Mouse (Mus musculus): ENCODE data around the gene Dcbld2. TPM values are rescaled to one million over a fixed set of nuclear protein-coding genes. Genes with fewer than 3 reads are reported as not detected.
"Not testable (repeated sequence)": the region's sequence is repeated elsewhere in the genome, so short reads cannot be mapped to it uniquely, and the experiment has no call there.

Gene Dcbld2
- total RNA-seq, 2 experiments from 2014 or later = 10.7 to 11.1 TPM

DNA sequence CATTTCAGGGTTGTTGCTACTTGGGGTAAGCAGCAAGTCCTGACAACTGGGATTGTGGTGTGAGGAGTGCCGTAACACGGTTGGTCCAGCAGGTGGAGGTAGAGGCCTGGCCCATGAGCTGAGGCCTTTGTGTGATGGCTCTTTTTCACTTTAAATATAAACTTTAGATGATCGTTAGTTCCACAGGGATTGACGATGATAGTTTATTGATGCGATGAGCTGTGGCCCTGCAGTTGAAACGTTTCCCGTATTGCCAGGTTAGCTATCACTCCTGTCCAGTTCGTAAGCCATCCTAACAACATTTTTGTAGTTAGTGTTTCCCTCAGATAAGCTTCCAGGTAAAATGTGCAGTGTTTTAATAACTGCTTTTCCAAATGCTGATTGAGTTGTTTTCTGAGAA, 46.4 kb downstream of the Dcbld2 start:
- Histone ChIP-seq H3K27ac (no peak overlapping the region), H3K4me3 (no peak overlapping the region)
- peak; percentile 94 for TF ChIP-seq CTCF (conservative IDR thresholded peaks at IDR 0.05)
- peak; percentile 25 to 54 for DNase-seq (ENCODE audit: low spot score in 2 of 2)

DNA sequence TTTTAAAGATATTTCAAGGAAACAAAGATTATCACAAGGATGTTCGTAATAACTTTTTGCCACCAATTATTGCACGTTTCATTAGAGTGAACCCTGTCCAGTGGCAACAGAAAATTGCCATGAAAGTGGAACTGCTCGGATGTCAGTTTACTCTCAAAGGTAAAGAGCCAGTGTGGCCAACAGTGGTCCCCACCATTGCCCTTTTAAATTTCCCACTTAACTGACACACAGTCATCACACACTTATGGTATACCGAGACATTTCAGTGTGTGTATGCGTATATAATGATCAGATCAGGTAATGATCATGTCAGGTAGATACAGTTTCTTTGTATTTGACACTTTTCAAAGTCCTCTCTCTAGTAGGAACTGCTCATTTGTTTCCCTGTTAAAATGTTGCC, 46.9 kb downstream of the Dcbld2 start:
- Histone ChIP-seq H3K4me3 (no peak overlapping the region), H3K27ac (no peak overlapping the region)
- no peak for DNase-seq (ENCODE audit: low spot score in 2 of 2)
- no peak for TF ChIP-seq CTCF (conservative IDR thresholded peaks at IDR 0.05)

DNA sequence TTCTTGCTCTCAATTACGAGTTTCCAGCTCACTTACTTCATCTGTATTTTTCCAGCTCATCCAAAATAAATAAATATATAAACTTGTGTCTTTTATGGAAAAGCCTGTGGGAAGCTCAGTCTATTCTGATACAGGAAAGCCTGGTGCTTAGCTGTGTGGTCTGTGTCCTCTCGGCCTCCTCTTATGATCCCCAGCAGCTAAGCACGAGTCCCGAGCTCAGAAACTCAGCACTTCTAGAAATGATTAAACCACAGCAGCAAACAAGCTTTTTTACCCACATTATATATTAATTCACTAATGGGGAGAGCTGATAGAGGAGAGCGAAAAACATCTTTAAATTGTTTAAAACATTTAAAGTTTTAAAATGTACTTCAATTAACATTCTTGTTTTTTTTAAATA, 48.2 kb downstream of the Dcbld2 start:
- DNase-seq (ENCODE audit: low spot score in 2 of 2) = no peak
- TF ChIP-seq CTCF (conservative IDR thresholded peaks at IDR 0.05) = no peak
- H3K27ac ChIP-seq = no peak overlapping the region
- H3K4me3 ChIP-seq = no peak overlapping the region

DNA sequence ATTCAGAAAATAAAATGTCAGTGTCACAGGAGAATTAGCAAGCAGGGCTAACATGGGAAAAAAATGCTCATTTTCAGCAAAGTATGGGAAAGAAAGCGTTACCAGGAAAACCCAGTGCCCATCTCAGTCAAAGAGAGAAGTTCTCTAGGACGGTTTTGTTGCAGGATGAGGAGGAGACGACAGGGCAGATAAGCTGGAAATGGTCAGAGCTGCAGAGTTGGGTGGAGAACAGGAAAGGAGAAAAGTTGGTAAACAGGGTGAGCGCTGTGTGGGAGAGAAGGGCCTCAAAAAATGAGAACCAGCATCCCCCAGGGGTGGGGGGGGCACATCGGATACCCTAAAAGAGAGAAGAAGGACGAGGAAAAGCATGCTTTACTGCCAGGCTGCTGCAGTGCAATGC, 48.7 kb downstream of the Dcbld2 start:
- no peak for DNase-seq (ENCODE audit: low spot score in 2 of 2)
- Histone ChIP-seq H3K4me3 (no peak overlapping the region), H3K27ac (no peak overlapping the region)
- no peak for TF ChIP-seq CTCF (conservative IDR thresholded peaks at IDR 0.05)

DNA sequence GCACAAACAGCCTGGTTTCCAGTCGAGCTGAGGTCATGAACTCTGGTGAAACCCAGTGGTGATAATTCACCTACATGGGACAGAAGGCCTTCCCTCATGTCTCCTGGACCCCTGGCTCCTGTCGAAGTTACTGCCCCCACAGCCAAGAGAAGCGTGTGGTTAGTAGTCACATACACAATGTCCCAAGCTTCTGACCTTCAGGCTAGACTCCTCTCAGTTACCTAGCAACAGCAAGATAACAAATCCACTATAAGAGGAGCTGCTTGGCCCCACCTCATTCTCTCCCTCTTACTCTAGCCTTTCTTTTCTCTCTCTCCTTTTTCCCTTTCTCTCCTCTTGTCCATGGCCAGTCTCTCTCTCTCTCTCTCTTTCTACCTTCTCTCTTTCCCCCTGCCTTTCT, 51.7 kb downstream of the Dcbld2 start:
- not testable (repeated sequence) for H3K4me3 ChIP-seq

DNA sequence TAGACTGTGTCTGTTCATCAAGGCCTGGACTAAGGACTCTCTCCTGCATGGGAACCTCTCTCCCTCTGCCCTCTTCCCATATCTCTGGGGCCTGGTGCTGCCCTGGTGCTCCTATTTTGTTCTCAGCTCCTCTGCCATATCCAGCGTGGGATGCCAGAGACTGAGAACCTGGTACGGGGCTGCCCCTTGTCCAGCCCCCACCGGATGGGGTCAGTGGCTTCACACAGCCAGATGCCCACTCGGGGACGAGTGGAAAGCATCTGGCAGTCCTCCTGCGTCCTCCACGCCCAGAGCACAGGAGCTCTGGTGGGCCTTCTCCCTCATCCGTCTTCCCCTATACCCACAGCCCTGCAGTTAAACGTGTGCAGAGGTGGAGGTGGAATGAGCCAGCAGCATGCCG, 52.1 kb downstream of the Dcbld2 start:
- no peak overlapping the region for H3K4me3 ChIP-seq
- no peak for TF ChIP-seq CTCF (conservative IDR thresholded peaks at IDR 0.05)
- no peak overlapping the region for H3K27ac ChIP-seq
- DNase-seq (ENCODE audit: low spot score in 2 of 2) = no peak

More for the DNA sequence above, 51.7 kb downstream of the Dcbld2 start:
- not testable (repeated sequence) for DNase-seq (ENCODE audit: low spot score in 2 of 2); H3K27ac ChIP-seq

DNA sequence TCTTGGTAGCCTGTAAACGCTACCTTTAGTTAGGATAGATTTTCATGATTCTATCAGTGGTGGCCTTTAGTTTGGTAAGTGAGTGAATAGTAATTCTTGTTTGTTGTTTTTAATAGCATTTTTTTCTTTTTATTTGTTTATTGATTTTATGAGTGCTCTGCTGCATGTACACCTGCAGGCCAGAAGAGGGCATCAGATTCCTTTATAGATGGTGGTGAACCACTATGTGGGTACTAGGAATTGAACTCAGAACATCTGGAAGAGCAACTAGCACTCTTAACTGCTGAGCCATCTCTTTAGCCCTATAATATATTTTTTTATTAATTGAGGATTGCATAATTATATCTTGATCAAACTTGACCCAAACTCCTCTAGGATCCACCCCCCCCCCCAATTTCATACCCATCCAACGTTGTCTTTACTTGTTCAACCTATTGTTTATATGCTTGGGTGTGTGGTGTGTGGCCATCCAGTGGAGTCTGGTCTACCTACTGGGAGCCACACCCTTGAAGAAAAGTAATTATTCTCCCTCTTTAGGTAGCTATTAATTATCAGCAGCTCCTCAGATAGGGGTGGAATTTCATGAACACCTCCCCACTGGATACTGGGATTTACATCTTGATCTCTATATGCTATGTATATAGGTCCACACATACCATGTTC, 53.7 kb downstream of the Dcbld2 start:
- peak; percentile 80 for TF ChIP-seq CTCF (conservative IDR thresholded peaks at IDR 0.05)
- no peak for DNase-seq (ENCODE audit: low spot score in 2 of 2)
- H3K4me3 ChIP-seq = no peak overlapping the region
- H3K27ac ChIP-seq = no peak overlapping the region

DNA sequence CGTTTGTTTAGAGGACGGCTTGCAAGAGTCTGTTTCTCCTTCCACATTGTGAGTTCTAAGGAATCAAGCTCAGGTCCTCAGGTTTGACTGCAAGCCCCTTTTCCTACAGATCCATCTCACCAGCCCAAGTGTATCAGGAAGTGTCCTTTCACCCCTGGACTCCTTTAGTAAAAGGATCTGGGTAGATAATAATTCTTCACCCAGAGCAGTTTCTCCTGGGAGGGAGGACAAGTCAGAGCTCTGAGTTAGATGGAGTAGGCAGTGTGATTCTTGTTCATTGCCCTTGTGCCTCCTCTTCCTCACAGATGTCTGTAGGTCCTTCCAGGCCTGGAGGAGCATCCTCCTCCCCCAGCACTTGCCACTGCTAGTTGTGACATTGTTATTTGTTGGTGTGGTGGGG, 54.3 kb downstream of the Dcbld2 start:
- TF ChIP-seq CTCF (conservative IDR thresholded peaks at IDR 0.05) = no peak
- Histone ChIP-seq H3K27ac (no peak overlapping the region), H3K4me3 (no peak overlapping the region)
- DNase-seq (ENCODE audit: low spot score in 2 of 2) = no peak

DNA sequence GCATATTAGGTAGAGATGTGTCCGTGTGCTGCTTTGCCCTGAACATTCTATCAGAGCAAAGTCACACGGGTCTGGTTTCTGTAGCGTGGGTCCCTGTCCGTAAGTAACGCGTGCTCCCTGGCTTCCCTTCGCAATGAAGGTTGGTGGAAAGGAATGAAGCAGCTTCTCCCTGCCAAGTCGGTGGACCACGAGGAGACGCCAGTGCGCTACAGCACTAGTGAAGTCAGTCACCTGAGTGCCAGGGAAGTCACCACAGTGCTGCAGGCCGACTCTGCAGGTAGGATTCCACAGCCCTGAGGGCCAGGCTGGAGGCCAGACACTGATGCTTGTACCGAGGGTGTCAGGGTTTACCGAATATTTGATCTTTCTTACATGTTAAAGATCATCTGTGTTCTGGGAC, 55.8 kb downstream of the Dcbld2 start:
- DNase-seq (ENCODE audit: low spot score in 2 of 2) = no peak
- no peak for TF ChIP-seq CTCF (conservative IDR thresholded peaks at IDR 0.05)
- no peak overlapping the region for H3K27ac ChIP-seq
- no peak overlapping the region for H3K4me3 ChIP-seq

DNA sequence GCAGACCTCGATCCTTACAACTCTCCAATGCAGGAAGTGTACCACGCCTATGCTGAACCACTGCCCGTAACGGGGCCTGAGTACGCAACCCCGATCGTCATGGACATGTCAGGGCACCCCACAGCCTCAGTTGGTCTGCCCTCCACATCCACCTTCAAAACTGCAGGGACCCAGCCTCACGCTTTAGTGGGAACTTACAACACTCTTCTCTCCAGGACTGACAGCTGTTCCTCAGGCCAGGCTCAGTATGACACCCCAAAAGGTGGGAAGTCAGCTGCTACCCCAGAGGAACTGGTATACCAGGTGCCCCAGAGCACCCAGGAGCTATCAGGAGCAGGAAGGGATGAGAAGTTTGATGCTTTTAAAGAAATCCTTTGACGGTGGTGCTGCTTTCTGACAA, 57.2 kb downstream of the Dcbld2 start:
- no peak for DNase-seq (ENCODE audit: low spot score in 2 of 2)
- Histone ChIP-seq H3K27ac (no peak overlapping the region), H3K4me3 (no peak overlapping the region)
- TF ChIP-seq CTCF (conservative IDR thresholded peaks at IDR 0.05) = no peak

DNA sequence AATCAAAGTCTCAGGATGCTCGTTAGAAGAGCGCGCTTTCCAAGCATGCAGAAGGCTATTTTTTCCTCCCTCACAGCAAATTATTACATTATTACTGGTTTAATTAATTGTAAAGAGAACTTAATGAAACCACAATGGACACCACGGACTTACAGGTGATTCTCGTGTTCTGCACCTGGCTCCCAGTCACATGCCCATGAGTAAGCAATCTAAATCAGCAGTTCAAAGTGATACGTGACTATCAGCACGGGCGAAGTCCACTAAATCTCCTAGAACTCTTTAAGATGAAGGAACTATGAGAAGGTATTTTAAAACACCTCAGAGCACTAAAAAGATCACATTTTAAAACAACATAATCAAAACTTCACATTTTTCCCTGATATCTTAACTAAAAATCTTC, 61.8 kb downstream of the Dcbld2 start:
- H3K4me3 ChIP-seq = no peak overlapping the region
- H3K27ac ChIP-seq = no peak overlapping the region
- no peak for DNase-seq (ENCODE audit: low spot score in 2 of 2)
- TF ChIP-seq CTCF (conservative IDR thresholded peaks at IDR 0.05) = no peak

DNA sequence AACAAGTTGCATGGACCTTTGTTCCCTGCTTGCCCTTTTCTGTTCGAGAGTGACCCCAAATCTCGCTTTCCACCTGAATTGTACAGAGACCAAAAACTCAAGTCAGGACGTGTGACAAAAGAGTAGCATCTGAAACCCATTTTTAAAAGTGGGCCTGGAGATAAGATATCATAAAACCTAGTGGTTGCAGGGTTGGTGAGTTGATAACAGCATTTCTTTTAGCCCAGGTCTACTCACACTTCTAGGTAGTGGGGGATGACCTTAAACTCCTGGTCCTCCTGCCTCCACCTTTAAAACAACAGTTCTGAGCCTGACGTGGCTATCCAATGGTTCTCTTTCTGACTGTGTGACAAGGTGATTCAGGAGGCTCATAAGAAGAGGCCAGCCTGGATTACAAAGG, 62.6 kb downstream of the Dcbld2 start:
- DNase-seq (ENCODE audit: low spot score in 2 of 2) = no peak
- TF ChIP-seq CTCF (conservative IDR thresholded peaks at IDR 0.05) = no peak
- no peak overlapping the region for H3K27ac ChIP-seq
- H3K4me3 ChIP-seq = no peak overlapping the region

DNA sequence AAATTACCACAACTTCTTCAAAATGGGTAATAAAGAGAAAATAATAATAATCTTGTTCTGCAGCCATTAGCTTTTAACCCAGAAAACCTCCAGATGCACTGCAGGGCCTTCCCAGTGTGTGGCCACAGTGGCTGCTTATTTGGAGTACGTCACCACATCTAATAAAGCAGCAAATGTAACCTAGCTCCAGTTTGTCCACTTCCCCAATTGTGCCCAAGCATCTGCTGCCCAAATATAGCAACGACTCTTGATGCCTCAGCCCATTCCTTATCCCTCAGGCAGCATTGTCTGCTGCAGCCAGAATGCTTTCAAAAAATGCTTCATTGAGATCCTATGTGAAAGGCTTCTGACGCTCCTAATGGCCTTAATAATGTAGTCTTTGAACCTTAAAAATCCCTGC, 66.6 kb downstream of the Dcbld2 start:
- TF ChIP-seq CTCF (conservative IDR thresholded peaks at IDR 0.05) = no peak
- Histone ChIP-seq H3K4me3 (no peak overlapping the region), H3K27ac (peak overlapping the region; percentile 14; the same call in 1 of the 2 replicates)
- no peak for DNase-seq (ENCODE audit: low spot score in 2 of 2)

DNA sequence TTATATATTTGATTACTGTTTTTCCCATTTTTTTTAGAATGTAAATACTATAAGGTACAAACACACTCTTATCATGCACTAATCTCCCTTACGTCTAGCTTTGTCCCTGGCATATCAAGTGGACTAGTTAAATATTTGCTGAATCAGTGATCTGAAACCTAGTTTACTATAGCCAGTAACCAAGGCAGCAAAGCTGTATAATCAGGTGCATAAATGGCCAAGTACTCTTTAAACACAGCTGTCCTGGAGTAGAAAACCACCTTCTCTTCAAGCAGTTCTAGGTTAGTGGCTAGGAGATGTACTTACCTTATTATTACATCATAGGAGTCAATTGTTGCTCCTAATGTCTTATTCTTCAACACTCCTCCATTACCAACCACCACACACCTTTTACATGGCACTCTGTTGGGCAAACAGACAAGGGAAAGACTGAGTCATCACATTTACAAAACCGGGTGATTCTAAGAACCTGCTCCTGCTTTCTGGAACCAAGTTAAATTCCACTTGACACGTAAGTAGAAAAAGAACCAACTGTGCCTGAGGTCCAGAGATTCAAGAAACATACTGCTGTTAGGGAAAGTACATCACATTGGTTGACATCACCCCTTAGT, 67.4 kb downstream of the Dcbld2 start:
- no peak for TF ChIP-seq CTCF (conservative IDR thresholded peaks at IDR 0.05)
- Histone ChIP-seq H3K27ac (peak overlapping the region; percentile 51; the same call in 1 of the 2 replicates), H3K4me3 (no peak overlapping the region)
- no peak for DNase-seq (ENCODE audit: low spot score in 2 of 2)
